Comparison of ENCODE assay signal across 15 mouse cellular contexts in genomic region chr8:124395392-124395791, GRCm38 (mm10). TPM values are rescaled to one million over a fixed set of nuclear protein-coding genes. Genes with fewer than 3 reads are reported as not detected.
"Had no signal": no experiment of that assay in that cellular context is flagged by ENCODE, and none has a peak within 500 bp of the region (broad histone marks: within the 10 kb centered on the region; RNA-seq: fewer than 3 reads in every experiment).

No protein-coding gene starts in this region.

- H3K4me1 ChIP-seq: limb, embryonic 12.5 days; midbrain, embryonic 13.5 days had no signal

- DNase-seq: kidney, adult 9 months; kidney, postnatal 36 days; liver; lung, postnatal 10 days; right cerebral cortex, adult 18-20 months; thymus, adult 18-20 months; thymus, postnatal 25 days had no signal

- H3K4me3 ChIP-seq: hindbrain, embryonic 15.5 days; limb, embryonic 12.5 days; midbrain, embryonic 13.5 days; myocyte; neural tube, embryonic 15.5 days had no signal

- H3K4me2 ChIP-seq: hindbrain, embryonic 15.5 days; limb, embryonic 12.5 days; midbrain, embryonic 13.5 days; neural tube, embryonic 15.5 days had no signal

- ATAC-seq: inflammation-experienced regulatory T-cells, adult 6 months; midbrain, embryonic 13.5 days had no signal

- H3K36me3 ChIP-seq: hindbrain, embryonic 15.5 days; limb, embryonic 12.5 days; midbrain, embryonic 13.5 days had no signal

- H3K27me3 ChIP-seq: hindbrain, embryonic 15.5 days; limb, embryonic 12.5 days; midbrain, embryonic 13.5 days; neural tube, embryonic 15.5 days had no signal

- H3K9ac ChIP-seq: hindbrain, embryonic 15.5 days; limb, embryonic 12.5 days; liver, embryonic 14.5 days; midbrain, embryonic 13.5 days; neural tube, embryonic 15.5 days had no signal

- H3K9me3 ChIP-seq: hindbrain, embryonic 15.5 days; limb, embryonic 12.5 days; midbrain, embryonic 13.5 days; neural tube, embryonic 15.5 days had no signal

- H3K27ac ChIP-seq: hindbrain, embryonic 15.5 days; kidney, postnatal 0 days; limb, embryonic 12.5 days; liver, embryonic 14.5 days; midbrain, embryonic 13.5 days; neural tube, embryonic 15.5 days had no signal

RNA-seq across cellular contexts. Expression of gene Pgbd5, which starts 44.1 kb away (rescaled TPM):
- polyA plus RNA-seq: inflammation-experienced regulatory T-cells, adult 6 months had no signal
